Mouse (Mus musculus): Measurements from ENCODE around the gene Ermard. TPM values are rescaled to one million over a fixed set of nuclear protein-coding genes. Genes with fewer than 3 reads are reported as not detected.
A peak's percentile ranks its signal among the peaks of the same experiment; 100 is the strongest.

Ermard gene
- polyA plus RNA-seq, 1 experiment from 2014 or later = 85.6 TPM

- Histone ChIP-seq H3K9ac (no peak overlapping the region), H3K4me1 (no peaks in the 10 kb centered on the region), H3K9me3 (no peaks in the 10 kb centered on the region), H3K36me3 (no peaks in the 10 kb centered on the region), H3K4me2 (no peak overlapping the region), H3K27ac (no peak overlapping the region), H3K4me3 (no peak overlapping the region), H3K27me3 (no peaks in the 10 kb centered on the region)
- ATAC-seq (ENCODE audit: borderline replicate concordance, extremely low read depth, low FRiP score, low TSS enrichment) = peak; percentile 59
- WGBS = 48% methylated on average over 5 of the region's 5 CpGs
These were observed 96.4 kb downstream of the Ermard start for GRCm38 (mm10) chr17:15137443-15137842.

Other genes with a start within 250 kb of the Ermard start
- 8.2 and 8.6 TPM in 2 replicates for gene Wdr27, start 98.0 kb upstream of the Ermard start, polyA plus RNA-seq (2015; fragmentation: Nextera tagmentation; extraction: Ambion mirVana)
- 35.6 and 38.2 TPM in 2 replicates for gene 1600012H06Rik, start 98.0 kb upstream of the Ermard start, polyA plus RNA-seq (2015; fragmentation: Nextera tagmentation; extraction: Ambion mirVana)
- gene Phf10, start 79.9 kb upstream of the Ermard start, polyA plus RNA-seq (2015; fragmentation: Nextera tagmentation; extraction: Ambion mirVana) = 39.1 and 39.4 TPM in 2 replicates
- gene 9030025P20Rik, start 62.7 kb upstream of the Ermard start, polyA plus RNA-seq (2015; fragmentation: Nextera tagmentation; extraction: Ambion mirVana) = 9.3 and 11.2 TPM in 2 replicates
- not detected in 2 replicates for gene Gm3417, start 62.4 kb upstream of the Ermard start, polyA plus RNA-seq (2015; fragmentation: Nextera tagmentation; extraction: Ambion mirVana)
- gene Gm3435, start 31.0 kb upstream of the Ermard start, polyA plus RNA-seq (2015; fragmentation: Nextera tagmentation; extraction: Ambion mirVana) = 5.7 and 8.7 TPM in 2 replicates
- 0.53 and 1.2 TPM in 2 replicates for gene Tcte3, start 280 bp downstream of the Ermard start, polyA plus RNA-seq (2015; fragmentation: Nextera tagmentation; extraction: Ambion mirVana)
- 3.3 and 3.7 TPM in 2 replicates for gene Gm3448, start 329 bp downstream of the Ermard start, polyA plus RNA-seq (2015; fragmentation: Nextera tagmentation; extraction: Ambion mirVana)

All from lung, embryonic 15.5 days (tissue).